Mouse (Mus musculus) ES-E14 (cell line): ENCODE measurements at regions not wholly inside any gene's neighbourhood (a gene's known extent, or its start where the extent isn't known, plus 50 kb on each side); places are given as distances from the start of the nearest gene placed in this dataset.

Experiments
- CHD2 ChIP-seq: IDR thresholded peaks from 2 replicates; pipeline ENCODE4 v1.6.1; 2014; ENCODE audit warnings: mild to moderate bottlenecking, low read depth, low read length, inconsistent platforms
- HCFC1 ChIP-seq: IDR thresholded peaks from 2 replicates; pipeline ENCODE4 v1.6.1; 2012; ENCODE audit warnings: low read length, inconsistent platforms, borderline replicate concordance; ENCODE audit not compliant: insufficient read depth
- MAFK ChIP-seq: IDR thresholded peaks from 2 replicates; pipeline ENCODE4 v1.6.1; 2014; ENCODE audit warnings: mild to moderate bottlenecking, low read depth, low read length, inconsistent platforms; ENCODE audit not compliant: insufficient read depth
- ZNF384 ChIP-seq: IDR thresholded peaks from 2 replicates; pipeline ENCODE4 v1.6.1; 2012; ENCODE audit warnings: low read depth, low read length, inconsistent platforms

GRCm38 (mm10) chr10:44653761-44654160, 125.5 kb upstream of the Prdm1 start:
- TF ChIP-seq CHD2: no peak
- no peak for TF ChIP-seq ZNF384
- TF ChIP-seq MAFK: no peak
- TF ChIP-seq HCFC1: no peak
